Mouse (Mus musculus) layer of hippocampus, postnatal 25 days (tissue): Measurements from ENCODE around the gene Gm42372. TPM values are rescaled to one million over a fixed set of nuclear protein-coding genes. Genes with fewer than 3 reads are reported as not detected.

Experiments
- DNase-seq, 2 experiments: peaks; one replicate each; pipeline ENCODE4 v3.0.0; 2022; ENCODE audit warnings: mixed read lengths in 2 of 2, low spot score in 1 of 2; ENCODE audit errors: extremely low spot score in 1 of 2
- total RNA-seq, 2 experiments: library from RNA; stranded (reverse); gene quantifications; 2 replicates each; pipeline ENCODE4 v1.2.3; 2021

Gm42372 gene
- total RNA-seq, 2 experiments from 2014 or later: 52.6 to 53.6 TPM

DNA sequence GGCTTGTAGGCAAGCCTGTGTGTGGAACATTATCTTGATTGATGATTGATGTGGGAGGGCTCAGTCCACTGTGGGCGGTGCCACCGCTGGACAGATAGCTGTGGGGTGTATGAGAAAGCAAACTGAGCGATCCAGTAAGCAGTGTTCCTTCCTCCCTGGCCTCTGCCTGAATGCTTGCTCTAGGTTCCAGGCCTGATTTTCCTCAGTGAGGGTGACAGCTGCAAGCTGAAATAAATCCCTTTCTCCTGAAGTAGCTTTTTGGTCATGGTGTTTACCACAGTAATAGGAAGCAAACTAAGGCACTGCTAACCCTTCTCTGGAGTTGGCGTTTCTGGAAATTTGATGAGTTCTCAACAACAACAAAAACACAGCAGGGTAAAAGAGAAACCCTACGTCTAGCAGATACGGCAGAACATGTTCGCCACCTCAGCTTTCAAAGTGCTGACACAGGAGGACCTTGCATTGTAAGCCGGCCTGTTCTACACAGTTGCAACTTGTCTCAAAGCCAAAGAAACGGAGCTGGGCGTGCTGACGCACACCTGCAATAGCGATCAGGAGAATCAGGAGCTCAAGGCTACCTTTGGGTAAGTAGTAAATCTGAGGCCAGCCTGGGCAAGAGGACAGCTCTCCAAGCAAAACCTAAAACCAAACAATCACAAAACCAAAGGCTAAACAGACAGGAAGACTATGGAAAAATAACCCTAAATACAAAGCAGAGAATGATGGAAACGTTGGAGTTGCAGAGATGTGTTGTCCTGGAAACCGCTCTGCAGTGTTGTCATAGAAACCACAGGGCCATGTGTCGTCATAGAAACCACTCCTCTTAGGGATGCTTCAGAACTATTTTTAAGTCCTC is 26.2 kb upstream of the Gm42372 start:
- no peak for DNase-seq

- peak; percentile 77 to 85 for DNase-seq
Observed at GRCm38 (mm10) chr7:16959539-16960187, 23.2 kb upstream of the Gm42372 start, which contains the start of gene Pnmal1. Pnmal1 (plus strand) TSS chr7:16959679.

DNA sequence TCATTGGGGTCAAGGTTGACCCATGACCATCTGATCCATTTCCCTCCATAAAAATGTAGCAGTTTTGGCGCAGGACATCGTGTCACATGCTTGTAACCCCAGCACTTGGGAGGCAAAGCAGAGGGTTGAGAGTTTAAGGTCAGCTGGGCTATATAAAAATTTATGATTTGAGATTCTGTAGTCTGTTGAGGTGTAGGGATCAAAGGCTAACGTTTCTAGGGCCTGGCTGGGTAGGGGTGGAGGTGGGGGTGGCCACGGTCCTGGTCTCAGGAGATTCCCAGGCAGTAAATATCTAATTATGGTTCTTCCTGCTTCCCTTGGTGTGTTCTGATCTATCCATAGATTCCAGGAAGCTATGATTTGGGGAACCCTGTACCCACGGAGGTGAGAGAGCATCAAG is 21.2 kb upstream of the Gm42372 start:
- DNase-seq: no peak

- DNase-seq: no peak
Observed at GRCm38 (mm10) chr7:16968414-16968813, 14.5 kb upstream of the Gm42372 start.

DNA sequence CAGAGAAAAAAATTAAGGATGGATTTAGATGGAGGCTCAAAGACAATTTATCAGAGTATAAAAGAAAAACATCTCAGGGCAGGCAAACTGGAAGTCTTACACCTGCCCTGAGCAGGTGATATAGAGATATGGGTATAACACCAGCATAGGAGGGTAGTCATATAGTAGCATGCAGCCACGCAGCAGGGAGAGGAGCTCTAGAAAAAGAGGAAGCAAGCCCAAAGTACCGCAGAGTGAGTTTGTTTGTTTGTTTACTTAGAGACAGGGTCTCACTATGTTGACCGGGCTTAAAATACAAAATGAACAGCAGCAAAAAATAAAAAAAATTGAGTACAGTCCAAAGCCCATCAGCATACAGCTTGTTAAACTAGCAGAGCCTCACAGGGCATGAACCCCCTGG is 11.7 kb upstream of the Gm42372 start:
- DNase-seq: no peak

DNA sequence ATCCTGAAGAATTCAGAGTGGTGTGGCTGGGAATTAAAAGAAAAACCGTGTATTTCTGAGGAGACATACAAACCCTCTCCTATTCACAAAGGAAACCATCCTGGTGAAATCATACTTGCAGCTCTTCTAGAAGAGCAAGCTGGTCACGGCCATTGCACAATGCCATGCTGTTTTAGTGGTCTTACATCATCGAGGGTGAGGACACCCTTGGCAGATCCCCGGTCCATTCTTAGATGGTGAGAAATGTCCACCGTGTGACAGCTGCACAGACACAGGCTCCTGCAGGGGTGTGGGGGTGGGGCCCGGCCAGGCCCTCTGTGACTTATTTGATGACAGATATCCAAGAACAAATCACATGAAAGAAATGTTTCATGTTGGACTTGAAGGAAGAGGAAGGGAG is 8.9 kb upstream of the Gm42372 start:
- no peak for DNase-seq

GRCm38 (mm10) chr7:16976298-16976697 is 6.6 kb upstream of the Gm42372 start:
- DNase-seq: no peak

DNA sequence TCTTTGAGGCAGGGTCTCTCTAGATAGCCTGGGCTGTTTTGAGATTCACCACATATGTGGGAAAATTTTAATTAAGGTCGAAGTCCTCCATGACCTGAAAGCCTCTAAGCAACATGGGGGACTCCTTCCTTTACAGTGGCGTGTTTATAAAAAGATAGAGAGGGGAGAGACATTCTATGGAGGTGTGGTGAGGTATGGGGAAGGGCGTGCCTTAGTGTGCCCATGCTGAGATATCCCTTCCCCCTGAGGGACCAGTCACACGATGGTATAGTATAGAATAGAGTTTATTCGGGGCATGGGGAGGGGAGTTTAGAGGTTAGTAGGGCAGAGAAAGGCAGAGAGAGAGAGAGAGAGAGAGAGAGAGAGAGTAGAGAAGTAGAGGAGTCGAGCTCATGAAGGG is 4.7 kb upstream of the Gm42372 start:
- no peak for DNase-seq

- no peak for DNase-seq
Observed at GRCm38 (mm10) chr7:16978593-16978992, 4.3 kb upstream of the Gm42372 start.

- DNase-seq: peak in 1 of 2 experiments; percentile 41
Observed at GRCm38 (mm10) chr7:16980348-16980747, 2.5 kb upstream of the Gm42372 start.

DNA sequence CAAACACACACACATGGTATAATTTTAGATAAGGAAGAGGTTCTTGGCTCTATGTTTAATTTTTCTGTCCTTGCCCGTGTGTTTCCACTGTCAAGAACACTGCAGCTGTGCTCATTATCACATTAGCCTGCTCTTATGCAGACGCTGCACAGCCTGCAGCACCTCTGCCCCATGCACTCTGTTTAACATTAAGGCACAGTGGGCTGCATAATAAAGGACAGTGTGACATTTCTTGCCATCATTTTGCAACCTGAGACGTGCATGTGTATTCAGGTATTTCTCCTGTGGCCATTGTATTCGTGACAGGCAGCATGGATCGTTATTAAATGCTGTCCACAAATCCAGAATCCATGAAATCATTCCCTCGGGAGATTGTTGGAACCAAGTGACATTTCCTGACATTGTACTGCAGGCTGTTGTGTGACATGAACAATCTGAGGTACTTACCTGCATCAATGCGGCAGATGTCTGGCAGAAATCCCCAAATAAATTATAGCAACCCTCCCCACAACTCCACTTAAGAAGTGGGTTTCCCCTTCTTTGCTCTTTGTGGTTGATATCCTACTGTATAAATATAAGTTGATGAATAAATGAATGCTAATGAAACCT is 4.8 kb downstream of the Gm42372 start:
- DNase-seq: no peak

- DNase-seq: no peak
Observed at GRCm38 (mm10) chr7:16988405-16988804, 5.5 kb downstream of the Gm42372 start.

DNA sequence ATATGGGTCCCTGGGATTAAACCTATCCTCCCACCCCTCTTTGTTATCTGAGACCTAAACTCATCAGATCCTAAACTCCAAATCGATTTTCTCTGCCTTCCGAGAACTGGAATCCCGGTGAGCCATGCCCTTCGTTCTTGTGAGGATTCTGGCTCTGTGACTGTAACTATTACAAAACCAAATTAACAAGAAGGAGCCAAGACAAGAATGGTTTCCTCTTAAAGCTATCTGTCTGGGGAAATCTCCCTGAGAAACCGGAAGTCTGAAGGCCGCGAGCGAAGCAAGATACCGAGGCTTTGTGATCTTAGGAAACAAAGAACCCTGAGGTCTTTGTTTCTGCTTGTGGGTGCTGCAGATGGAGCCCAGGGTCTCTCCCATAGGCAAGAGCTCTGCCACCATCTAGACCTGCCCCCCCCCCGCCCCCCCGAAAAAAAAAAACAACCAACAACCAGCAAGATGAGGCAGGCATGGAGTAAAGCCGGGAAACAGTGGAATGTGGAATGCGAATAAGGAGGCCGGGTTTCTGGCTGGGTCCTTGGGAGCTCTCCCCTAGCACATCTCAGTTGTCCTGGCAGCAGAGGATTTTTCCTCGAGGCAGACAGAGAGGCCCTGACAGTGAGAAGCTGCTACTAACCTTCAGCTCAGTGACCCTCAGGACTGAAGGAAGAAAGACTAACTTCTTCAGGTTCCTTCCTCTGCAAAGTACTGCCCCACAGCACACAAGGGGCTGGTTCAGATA is 7.3 kb downstream of the Gm42372 start:
- no peak for DNase-seq

GRCm38 (mm10) chr7:16991681-16992450 is 9.0 kb downstream of the Gm42372 start:
- no peak for DNase-seq

- DNase-seq: no peak
Observed at GRCm38 (mm10) chr7:16992451-16992807, 9.5 kb downstream of the Gm42372 start, which contains the start of gene Ccdc8. Ccdc8 (plus strand) TSS chr7:16992708.

GRCm38 (mm10) chr7:16993651-16994399 is 10.9 kb downstream of the Gm42372 start:
- DNase-seq: peak in 1 of 2 experiments; percentile 19

- no peak for DNase-seq
Observed at GRCm38 (mm10) chr7:16994400-16994799, 11.5 kb downstream of the Gm42372 start.

DNA sequence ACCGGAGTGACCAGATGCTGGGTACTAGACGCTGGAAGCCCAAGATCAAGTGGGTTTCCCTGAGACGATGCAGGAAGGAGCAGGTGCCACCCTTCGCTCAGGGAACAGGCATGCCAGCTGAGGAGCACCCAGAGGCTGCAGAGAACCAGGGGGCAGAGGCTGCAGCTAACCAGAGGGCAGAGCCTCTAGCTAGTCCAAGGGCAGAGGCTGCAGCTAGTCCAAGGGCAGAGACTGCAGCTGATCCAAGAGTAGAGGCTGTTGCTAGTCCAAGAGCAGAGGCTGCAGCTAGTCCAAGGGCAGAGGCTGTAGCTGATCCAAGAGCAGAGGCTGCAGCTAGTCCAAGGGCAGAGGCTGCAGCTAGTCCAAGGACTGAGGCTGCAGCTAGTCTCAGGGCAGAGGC is 12.5 kb downstream of the Gm42372 start:
- no peak for DNase-seq

GRCm38 (mm10) chr7:16999233-16999632 is 16.3 kb downstream of the Gm42372 start:
- no peak for DNase-seq
